Mouse (Mus musculus) E14TG2a.4 (cell line): ENCODE measurements around the gene Ryr1.
A peak's percentile ranks its signal among the peaks of the same experiment; 100 is the strongest.

Experiments used
- CTCF ChIP-seq: conservative IDR thresholded peaks from 2 replicates; pipeline ENCODE4 v1.5.1; 2014; ENCODE audit warnings: low read length
- NANOG ChIP-seq: IDR thresholded peaks from 2 replicates; pipeline ENCODE4 v1.6.1; 2014; ENCODE audit warnings: borderline replicate concordance, low read length, mixed read lengths
- POU5F1 ChIP-seq: IDR thresholded peaks from 2 replicates; pipeline ENCODE4 v1.6.1; 2014; ENCODE audit warnings: low read length, borderline replicate concordance

DNA sequence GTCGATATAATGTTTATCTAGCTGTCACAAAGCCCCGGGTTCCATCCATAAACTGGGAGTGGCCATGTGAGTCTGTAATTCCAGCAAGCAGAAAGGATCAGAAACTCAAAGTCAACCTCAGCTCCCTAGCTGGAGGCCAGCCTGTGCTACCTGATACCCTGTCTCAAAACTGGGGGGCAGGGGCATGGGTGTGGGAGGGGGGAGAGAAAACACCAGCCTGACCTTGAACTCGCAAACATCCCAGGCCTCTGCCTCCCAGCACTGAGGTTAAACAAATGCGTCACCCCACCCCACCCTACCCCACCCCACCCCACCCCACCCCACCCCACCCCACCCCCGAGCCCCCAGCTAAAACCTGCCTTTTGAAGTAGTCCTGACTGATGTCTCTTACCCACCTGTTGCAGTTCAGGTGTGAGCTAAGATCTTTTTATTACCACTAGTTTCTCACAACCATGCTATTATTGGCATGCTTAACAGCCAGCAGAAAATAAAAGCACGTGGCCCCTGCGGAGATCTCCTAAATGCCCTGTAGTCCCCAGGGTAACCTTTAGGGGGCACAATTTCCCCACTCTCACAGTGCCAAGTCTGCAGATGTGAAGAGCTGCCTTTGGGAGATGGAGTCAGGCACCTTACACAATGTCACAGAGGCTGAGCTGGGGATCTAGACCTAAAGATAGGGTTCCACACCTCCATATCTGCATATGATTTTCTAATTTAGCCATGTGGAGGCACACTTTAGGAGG is 1.4 kb upstream of the Ryr1 start:
- TF ChIP-seq CTCF = peak; percentile 99
- TF ChIP-seq POU5F1 = no peak
- TF ChIP-seq NANOG = no peak
